Mouse (Mus musculus) frontal cortex, postnatal 25 days (tissue): ENCODE measurements at regions not wholly inside any gene's neighbourhood (a gene's known extent, or its start where the extent isn't known, plus 50 kb on each side); places are given as distances from the start of the nearest gene placed in this dataset.
"Not testable (repeated sequence)": the region's sequence is repeated elsewhere in the genome, so short reads cannot be mapped to it uniquely, and the experiment has no call there.

Source experiments
- DNase-seq, 2 experiments: peaks; one replicate each; pipeline ENCODE4 v3.0.0; 2022; ENCODE audit warnings: low spot score in 2 of 2

DNA sequence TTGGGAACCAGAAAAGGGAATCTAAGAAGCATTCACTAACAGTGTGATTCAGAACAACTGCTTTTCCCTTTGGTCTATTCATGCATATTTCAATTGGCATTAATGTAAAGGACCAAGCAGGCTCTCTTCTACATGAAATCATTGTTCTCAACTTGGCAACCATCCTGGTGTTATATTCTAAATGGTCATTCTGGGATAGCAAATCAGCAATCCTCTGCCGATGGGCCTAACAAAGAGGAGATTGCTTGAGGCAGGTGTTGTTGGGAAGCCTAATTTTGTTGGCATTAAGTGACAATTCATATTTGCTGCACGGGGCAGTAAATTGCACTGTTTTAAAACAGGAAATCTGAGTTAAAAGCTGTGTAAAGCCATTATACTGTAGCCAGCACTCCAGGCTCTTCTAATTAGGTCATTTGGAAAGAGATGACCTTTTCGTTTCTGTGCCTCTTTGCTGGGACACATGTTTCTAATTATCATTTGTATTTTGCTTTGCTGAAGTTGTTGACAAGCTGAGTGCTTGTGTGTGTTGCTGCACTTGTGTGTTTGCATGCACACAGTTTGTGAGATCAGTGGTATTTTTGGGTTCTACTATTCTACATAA is 275.4 kb downstream of the Cetn3 start:
- no peak for DNase-seq

DNA sequence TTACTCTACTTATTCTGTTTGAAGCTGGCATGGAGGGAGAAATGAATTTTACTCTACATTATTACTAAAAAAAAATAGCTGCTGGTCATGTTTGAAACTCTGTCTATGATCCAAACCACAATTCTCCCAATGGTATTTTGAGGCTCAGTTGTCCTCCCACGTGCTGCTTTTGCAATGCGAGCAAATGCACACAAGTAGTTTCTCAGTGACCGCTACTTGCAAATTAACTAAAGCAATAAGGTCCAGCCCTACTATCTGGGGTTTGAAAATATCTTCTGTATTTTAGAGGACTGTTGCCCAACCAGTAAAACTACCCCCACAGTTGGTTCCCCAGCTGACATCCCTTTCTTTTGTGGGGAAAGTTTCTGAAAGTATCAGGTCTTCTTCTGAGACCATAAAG is 276.0 kb downstream of the Cetn3 start:
- no peak for DNase-seq

DNA sequence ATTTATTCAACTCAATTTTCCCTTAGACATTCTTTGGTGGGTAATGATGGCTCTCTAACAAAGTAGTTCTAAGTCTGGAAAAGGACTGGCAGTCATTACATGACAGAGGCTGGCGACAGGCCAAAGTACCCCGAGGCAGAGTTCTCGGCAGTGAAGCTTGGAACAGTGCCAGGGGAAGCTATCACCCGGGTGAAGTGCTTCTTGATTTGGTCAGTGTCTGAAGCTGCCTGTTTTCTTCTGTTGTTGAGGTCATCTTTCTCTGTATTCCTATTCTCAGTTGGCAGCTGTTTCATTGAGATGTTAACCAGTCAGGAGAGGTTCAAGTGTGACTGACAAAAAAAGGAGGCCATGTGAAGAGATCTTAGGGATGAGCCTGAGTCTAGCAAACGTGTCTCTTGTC is 276.6 kb downstream of the Cetn3 start:
- no peak for DNase-seq

DNA sequence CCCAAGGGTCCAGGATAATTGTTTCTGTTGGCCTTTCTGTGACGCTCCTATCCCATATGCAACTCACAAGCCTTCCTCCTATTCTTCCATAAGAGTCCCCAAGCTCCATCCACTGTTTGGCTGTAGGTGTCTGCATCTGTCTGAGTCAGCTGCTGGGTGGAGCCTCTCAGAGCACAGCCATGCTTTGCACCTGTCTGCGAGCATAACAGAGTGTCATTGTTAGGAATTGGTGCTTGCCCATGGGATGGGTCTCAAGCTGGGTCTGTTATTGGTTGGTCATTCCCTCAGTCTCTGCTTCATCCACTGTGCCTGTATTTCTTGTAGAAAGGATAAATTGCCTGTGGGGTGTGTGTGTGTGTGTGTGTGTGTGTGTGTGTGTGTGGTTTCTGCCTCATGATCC is 281.0 kb downstream of the Cetn3 start:
- DNase-seq = not testable (repeated sequence)

DNA sequence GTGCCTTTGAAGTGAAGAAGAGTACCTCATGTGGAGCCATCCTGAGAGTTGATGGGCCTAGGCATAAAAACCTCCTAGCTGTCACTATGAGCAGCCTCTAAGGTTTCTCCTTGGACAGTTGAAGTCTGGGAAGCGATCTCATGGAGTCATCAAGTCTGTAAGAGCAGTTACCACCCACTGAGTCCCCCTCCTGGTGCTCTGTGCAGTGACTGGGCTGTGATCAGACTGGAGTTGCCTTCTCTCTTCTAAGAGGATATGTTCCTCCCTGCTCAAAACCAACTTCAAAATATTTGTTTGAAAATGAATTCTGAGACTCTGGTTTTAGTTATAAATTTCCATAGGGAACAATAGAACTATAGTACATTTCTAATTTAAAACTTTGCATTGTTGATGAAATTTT is 283.3 kb downstream of the Cetn3 start:
- DNase-seq = no peak

DNA sequence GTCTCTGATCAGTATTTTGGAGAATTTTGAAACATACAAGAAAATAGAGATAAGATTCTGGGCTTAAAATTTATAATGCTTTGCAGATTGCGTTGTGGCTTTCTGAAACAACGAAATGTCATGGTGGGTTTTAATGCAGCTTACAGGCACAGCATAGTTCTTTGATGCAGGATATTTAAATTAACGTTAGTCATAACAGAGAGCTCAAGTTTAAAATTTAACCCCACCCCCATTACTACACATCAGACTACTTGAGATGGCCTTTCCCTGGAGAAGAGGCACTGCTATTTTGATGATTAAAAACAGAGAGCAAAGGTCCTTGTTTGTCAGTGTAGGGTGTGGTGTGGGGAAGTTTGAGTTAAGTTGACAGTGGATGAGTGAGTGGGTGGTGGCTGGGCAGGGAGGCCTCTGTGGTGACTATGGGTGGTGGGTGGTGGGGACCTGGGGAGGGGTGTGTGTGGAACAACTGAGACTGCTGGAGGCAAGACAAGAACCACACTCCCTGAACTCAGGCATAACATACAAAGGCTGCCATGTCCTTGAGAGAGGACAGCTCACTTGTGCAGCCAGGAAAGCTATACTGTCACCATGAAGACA is 283.9 kb downstream of the Cetn3 start:
- DNase-seq = no peak

DNA sequence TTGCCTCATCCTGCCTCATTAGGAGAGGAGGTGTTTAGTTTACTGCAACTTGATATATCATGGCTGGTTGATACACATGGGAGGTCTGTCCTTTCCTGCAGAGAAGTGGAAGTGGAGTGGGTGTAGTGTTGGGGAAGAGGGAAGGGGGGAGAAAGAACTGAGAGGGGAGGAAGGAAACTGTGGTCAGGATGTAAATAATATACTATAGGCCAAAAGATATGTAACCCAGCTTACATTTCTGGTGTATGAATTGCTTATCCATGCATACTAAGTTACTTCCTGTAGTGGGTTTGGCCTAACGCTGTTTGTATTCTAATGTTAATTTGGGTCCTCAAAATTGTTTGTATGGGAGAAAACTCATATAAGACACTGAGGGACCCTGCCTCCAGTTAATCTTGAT is 289.6 kb downstream of the Cetn3 start:
- DNase-seq = no peak

DNA sequence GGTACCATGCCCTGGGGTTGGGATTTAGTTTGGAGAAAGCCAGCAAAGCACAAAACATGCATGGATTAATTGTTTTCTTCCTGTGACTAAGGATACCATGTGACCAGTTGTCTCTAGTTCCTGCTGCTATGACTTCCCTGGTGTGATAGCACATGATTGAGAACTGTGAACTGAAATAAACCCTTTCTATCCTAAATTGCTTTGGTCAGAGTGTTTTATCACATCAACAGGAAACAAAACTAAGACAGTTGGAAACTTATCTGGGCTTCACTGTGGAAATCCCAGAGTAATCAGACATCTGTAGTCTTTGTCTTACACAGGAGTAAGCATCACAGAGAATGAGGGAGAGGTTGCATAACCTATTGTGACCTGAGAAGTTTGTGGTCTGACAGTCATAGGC is 290.5 kb downstream of the Cetn3 start:
- DNase-seq = no peak

DNA sequence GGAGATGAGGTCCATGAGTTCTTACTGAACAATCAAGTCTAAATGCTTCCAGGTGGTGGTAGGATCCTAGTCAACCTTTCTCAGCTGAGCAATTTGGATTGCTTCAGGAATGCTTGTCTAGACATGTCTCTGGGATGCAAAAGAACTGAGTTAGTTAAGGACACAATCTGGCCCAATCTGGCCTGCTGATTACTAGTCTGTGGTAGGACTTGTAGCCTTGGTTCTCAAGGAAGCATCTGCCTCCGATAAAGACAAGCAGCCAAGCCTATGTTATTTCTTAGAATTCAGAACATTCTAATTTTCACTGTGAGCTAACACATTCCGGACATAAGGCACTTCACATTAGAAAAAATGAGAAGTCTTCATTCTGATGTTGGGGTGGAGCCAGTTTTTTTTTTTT is 298.5 kb downstream of the Cetn3 start:
- no peak for DNase-seq

DNA sequence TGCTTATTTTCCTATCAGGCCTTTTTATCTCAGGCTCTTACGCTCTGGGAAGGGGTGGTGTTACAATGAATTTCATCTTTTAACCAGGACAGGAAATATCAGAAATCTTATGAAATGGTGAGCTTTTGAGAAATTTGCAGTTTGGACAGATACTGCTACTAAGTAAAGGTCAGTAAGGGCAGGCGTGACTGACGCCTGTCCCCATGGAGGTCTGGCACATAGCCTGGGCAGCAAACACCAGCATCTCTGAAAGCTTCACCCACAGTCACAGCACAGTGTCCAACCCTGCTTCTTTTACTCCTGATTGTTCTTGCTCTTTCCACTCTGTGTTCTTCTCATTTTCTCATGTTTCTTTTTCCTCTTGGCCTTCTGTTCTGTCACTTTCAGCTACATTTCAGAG is 304.8 kb downstream of the Cetn3 start:
- DNase-seq = no peak

DNA sequence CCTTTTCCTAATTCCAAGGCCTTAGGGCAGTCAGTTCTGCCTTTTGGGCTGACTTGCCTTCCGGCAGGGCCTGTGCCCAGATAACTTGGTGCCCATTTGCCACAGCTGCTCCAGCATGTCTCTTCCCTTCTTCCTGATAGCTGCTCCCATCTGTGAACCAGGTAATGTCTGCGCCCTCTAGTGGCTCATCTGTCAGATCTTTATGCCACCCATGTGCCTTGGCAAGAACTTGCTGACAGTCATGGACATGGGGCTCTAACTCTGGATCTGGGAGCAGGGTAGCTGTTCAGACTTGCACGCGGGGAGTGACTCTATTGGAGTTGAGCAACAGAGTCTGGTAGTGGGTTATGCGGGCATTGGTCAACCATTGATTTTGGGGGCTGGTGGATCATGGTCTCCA is 309.3 kb downstream of the Cetn3 start:
- DNase-seq = no peak

DNA sequence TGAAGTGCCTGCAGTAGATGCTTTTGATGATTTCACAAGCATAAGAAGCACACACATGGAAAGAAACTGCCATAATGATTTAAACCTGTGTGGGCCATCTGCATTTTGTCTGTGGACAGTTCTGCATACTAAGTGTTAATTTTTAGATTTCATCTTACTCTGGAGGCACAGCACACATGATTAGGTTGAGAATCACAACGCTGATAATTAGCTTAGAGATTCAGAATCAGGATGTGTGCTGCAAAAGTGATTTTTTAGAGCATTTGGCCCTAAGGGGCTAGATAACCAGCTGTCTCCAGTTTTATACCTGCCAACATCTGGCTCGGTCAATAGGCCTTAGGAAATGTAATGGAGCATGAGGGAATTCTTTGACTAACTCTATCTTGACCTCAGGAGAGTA is 323.2 kb downstream of the Cetn3 start:
- DNase-seq = no peak

DNA sequence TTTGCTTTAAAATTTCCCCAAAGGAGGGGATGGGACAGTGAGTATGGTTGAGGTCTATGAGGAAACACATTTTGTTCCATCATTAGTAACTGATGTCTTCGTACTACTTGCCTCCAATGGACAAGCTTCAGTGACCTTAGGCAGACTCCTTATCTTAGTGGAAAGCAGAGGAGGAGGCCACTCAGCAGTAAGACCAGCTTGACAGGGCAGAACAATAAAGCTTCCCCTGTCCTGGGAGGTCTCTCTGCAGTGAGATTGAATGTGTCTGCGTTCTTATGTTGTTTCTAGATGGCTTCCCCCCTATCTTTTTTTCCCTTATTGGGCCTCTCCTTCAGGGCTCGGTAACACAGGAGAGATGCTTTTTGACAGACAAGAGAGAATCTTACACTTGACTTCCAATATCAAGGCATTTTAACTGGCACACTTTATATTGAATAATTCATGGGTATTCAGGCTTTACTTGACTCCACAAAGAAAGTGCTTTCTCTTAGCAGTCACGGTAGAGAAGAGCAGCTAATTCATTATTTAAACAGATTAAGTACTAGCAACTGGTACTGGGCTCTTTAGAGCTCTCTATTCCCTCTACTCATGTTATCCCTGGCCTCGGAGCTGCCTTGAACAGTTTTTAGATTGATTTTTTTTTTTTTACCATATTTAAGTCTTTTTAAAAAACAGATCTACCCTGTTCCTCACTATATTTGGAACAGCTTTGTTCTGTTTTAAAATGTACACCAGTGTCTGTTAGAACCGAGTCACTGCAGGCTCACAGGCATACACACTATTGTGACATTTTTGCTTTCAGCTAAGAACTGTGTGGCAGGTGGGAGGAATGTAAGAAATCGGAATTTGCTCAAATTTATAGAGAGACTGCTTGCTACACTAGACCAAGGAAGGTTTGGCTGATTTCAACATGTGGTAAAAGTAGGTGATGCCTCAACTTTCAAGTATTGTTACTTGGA is 347.2 kb downstream of the Cetn3 start:
- peak in 1 of 2 experiments; percentile 11 for DNase-seq
